Mouse (Mus musculus): ENCODE measurements around the gene Arhgap6. TPM values are rescaled to one million over a fixed set of nuclear protein-coding genes. Genes with fewer than 3 reads are reported as not detected.
A peak's percentile ranks its signal among the peaks of the same experiment; 100 is the strongest.

Gene Arhgap6
- 1.2 and 1.3 TPM in 2 replicates for polyA plus RNA-seq (2016; fragmentation: Nextera tagmentation; extraction: Ambion mirVana)

- peak within 1 kb of the TSS; percentile 35; the same call in 1 of the 2 replicates for H3K9ac ChIP-seq
- peak; percentile 74 for ATAC-seq (ENCODE audit: low FRiP score, low read depth)
- 18% methylated on average over 46 of the region's 48 CpGs for WGBS
- H3K36me3 ChIP-seq: no peaks in the 10 kb centered on the region
- H3K4me3 ChIP-seq: peak within 1 kb of the TSS; percentile 35
- no peaks in the 10 kb centered on the region for H3K9me3 ChIP-seq
- H3K4me2 ChIP-seq (replicated peaks): peak within 1 kb of the TSS; percentile 73
- peaks cover 38% of the 10 kb centered on the region for H3K27me3 ChIP-seq (replicated peaks)
- H3K27ac ChIP-seq: no peak within 1 kb of the TSS
- H3K4me1 ChIP-seq: no peaks in the 10 kb centered on the region
These were observed at the start of gene Arhgap6 for GRCm38 (mm10) chrX:168794974-168795858. Gene Arhgap6 (plus strand): TSS chrX:168795099.

GRCm38 (mm10) chrX:168747011-168747410 lies 47.9 kb upstream of the Arhgap6 start:
- 58% methylated on average over 2 of the region's 2 CpGs for WGBS

GRCm38 (mm10) chrX:168795859-168796848 lies 1.3 kb downstream of the Arhgap6 start:
- ATAC-seq (ENCODE audit: low FRiP score, low read depth): peak; percentile 65; the same call in 1 of the 2 replicates
- Histone ChIP-seq H3K27ac (no peak overlapping the region), H3K36me3 (no peaks in the 10 kb centered on the region), H3K9ac (no peak overlapping the region), H3K9me3 (no peaks in the 10 kb centered on the region), H3K4me1 (no peaks in the 10 kb centered on the region), H3K4me2 (replicated peaks) (peak overlapping the region; percentile 73), H3K4me3 (peak overlapping the region; percentile 35), H3K27me3 (replicated peaks) (peaks cover 38% of the 10 kb centered on the region)
- 22% methylated on average over 55 of the region's 55 CpGs for WGBS

More at GRCm38 (mm10) chrX:168747011-168747410, 47.9 kb upstream of the Arhgap6 start:
- Histone ChIP-seq H3K9me3 (no peaks in the 10 kb centered on the region), H3K27me3 (replicated peaks) (no peaks in the 10 kb centered on the region), H3K4me3 (no peak overlapping the region), H3K4me1 (no peaks in the 10 kb centered on the region), H3K27ac (no peak overlapping the region), H3K9ac (no peak overlapping the region), H3K4me2 (replicated peaks) (no peak overlapping the region), H3K36me3 (no peaks in the 10 kb centered on the region)
- no peak for ATAC-seq (ENCODE audit: low FRiP score, low read depth)

- Histone ChIP-seq H3K4me2 (replicated peaks) (no peak overlapping the region), H3K27me3 (replicated peaks) (no peaks in the 10 kb centered on the region), H3K9me3 (no peaks in the 10 kb centered on the region), H3K4me3 (no peak overlapping the region), H3K27ac (no peak overlapping the region), H3K36me3 (no peaks in the 10 kb centered on the region), H3K9ac (no peak overlapping the region), H3K4me1 (no peaks in the 10 kb centered on the region)
- no peak for ATAC-seq (ENCODE audit: low FRiP score, low read depth)
- WGBS: 85% methylated on average over 2 of the region's 2 CpGs
These were observed 9.8 kb downstream of the Arhgap6 start for GRCm38 (mm10) chrX:168804677-168805076.

GRCm38 (mm10) chrX:168810513-168811265 lies 15.8 kb downstream of the Arhgap6 start:
- no peak overlapping the region for H3K4me3 ChIP-seq
- H3K36me3 ChIP-seq: no peaks in the 10 kb centered on the region
- WGBS: 78% methylated on average over 3 of the region's 3 CpGs
- ATAC-seq (ENCODE audit: low FRiP score, low read depth): no peak
- H3K27ac ChIP-seq: no peak overlapping the region
- H3K4me2 ChIP-seq (replicated peaks): no peak overlapping the region
- no peaks in the 10 kb centered on the region for H3K9me3 ChIP-seq
- H3K9ac ChIP-seq: no peak overlapping the region
- no peaks in the 10 kb centered on the region for H3K4me1 ChIP-seq
- H3K27me3 ChIP-seq (replicated peaks): no peaks in the 10 kb centered on the region

GRCm38 (mm10) chrX:168818858-168819257 lies 24.0 kb downstream of the Arhgap6 start:
- no peak overlapping the region for H3K4me2 ChIP-seq (replicated peaks)
- no peaks in the 10 kb centered on the region for H3K36me3 ChIP-seq
- no peak for ATAC-seq (ENCODE audit: low FRiP score, low read depth)
- H3K9me3 ChIP-seq: no peaks in the 10 kb centered on the region
- H3K4me1 ChIP-seq: no peaks in the 10 kb centered on the region
- no peaks in the 10 kb centered on the region for H3K27me3 ChIP-seq (replicated peaks)
- no peak overlapping the region for H3K9ac ChIP-seq
- no peak overlapping the region for H3K4me3 ChIP-seq
- WGBS: 63% methylated on average over 3 of the region's 3 CpGs
- no peak overlapping the region for H3K27ac ChIP-seq

- WGBS: 87% methylated on average over 2 of the region's 2 CpGs
- Histone ChIP-seq H3K4me3 (no peak overlapping the region), H3K4me2 (replicated peaks) (no peak overlapping the region), H3K36me3 (no peaks in the 10 kb centered on the region), H3K4me1 (no peaks in the 10 kb centered on the region), H3K9me3 (no peaks in the 10 kb centered on the region), H3K27me3 (replicated peaks) (no peaks in the 10 kb centered on the region), H3K9ac (no peak overlapping the region), H3K27ac (no peak overlapping the region)
- no peak for ATAC-seq (ENCODE audit: low FRiP score, low read depth)
These were observed 29.3 kb downstream of the Arhgap6 start for GRCm38 (mm10) chrX:168824166-168824565.

GRCm38 (mm10) chrX:168832343-168832742 lies 37.4 kb downstream of the Arhgap6 start:
- Histone ChIP-seq H3K27ac (no peak overlapping the region), H3K27me3 (replicated peaks) (no peaks in the 10 kb centered on the region), H3K9me3 (no peaks in the 10 kb centered on the region), H3K36me3 (no peaks in the 10 kb centered on the region), H3K4me2 (replicated peaks) (no peak overlapping the region), H3K4me1 (no peaks in the 10 kb centered on the region), H3K4me3 (no peak overlapping the region), H3K9ac (no peak overlapping the region)
- 90% methylated on average over 5 of the region's 5 CpGs for WGBS
- no peak for ATAC-seq (ENCODE audit: low FRiP score, low read depth)

GRCm38 (mm10) chrX:168848062-168848461 lies 53.2 kb downstream of the Arhgap6 start:
- no peak for ATAC-seq (ENCODE audit: low FRiP score, low read depth)

GRCm38 (mm10) chrX:168874688-168875087 lies 79.8 kb downstream of the Arhgap6 start:
- Histone ChIP-seq H3K9me3 (no peaks in the 10 kb centered on the region), H3K4me2 (replicated peaks) (no peak overlapping the region), H3K27me3 (replicated peaks) (no peaks in the 10 kb centered on the region), H3K4me1 (no peaks in the 10 kb centered on the region), H3K9ac (no peak overlapping the region), H3K4me3 (no peak overlapping the region), H3K27ac (no peak overlapping the region), H3K36me3 (no peaks in the 10 kb centered on the region)
- WGBS: 50% methylated on average over 1 of the region's 1 CpGs
- no peak for ATAC-seq (ENCODE audit: low FRiP score, low read depth)

More at GRCm38 (mm10) chrX:168848062-168848461, 53.2 kb downstream of the Arhgap6 start:
- no peak overlapping the region for H3K4me3 ChIP-seq
- H3K4me1 ChIP-seq: no peaks in the 10 kb centered on the region
- no peaks in the 10 kb centered on the region for H3K36me3 ChIP-seq
- H3K27ac ChIP-seq: no peak overlapping the region
- no peaks in the 10 kb centered on the region for H3K27me3 ChIP-seq (replicated peaks)
- no peak overlapping the region for H3K4me2 ChIP-seq (replicated peaks)
- no peaks in the 10 kb centered on the region for H3K9me3 ChIP-seq
- H3K9ac ChIP-seq: no peak overlapping the region

GRCm38 (mm10) chrX:168903557-168903956 lies 108.7 kb downstream of the Arhgap6 start:
- no peaks in the 10 kb centered on the region for H3K4me1 ChIP-seq
- 79% methylated on average over 2 of the region's 2 CpGs for WGBS
- no peak overlapping the region for H3K27ac ChIP-seq
- no peak overlapping the region for H3K4me2 ChIP-seq (replicated peaks)
- no peaks in the 10 kb centered on the region for H3K36me3 ChIP-seq
- no peaks in the 10 kb centered on the region for H3K9me3 ChIP-seq
- no peaks in the 10 kb centered on the region for H3K27me3 ChIP-seq (replicated peaks)
- no peak overlapping the region for H3K9ac ChIP-seq
- no peak overlapping the region for H3K4me3 ChIP-seq
- ATAC-seq (ENCODE audit: low FRiP score, low read depth): no peak

Data from neural tube, embryonic 12.5 days (tissue).